In the genomic region with DNA sequence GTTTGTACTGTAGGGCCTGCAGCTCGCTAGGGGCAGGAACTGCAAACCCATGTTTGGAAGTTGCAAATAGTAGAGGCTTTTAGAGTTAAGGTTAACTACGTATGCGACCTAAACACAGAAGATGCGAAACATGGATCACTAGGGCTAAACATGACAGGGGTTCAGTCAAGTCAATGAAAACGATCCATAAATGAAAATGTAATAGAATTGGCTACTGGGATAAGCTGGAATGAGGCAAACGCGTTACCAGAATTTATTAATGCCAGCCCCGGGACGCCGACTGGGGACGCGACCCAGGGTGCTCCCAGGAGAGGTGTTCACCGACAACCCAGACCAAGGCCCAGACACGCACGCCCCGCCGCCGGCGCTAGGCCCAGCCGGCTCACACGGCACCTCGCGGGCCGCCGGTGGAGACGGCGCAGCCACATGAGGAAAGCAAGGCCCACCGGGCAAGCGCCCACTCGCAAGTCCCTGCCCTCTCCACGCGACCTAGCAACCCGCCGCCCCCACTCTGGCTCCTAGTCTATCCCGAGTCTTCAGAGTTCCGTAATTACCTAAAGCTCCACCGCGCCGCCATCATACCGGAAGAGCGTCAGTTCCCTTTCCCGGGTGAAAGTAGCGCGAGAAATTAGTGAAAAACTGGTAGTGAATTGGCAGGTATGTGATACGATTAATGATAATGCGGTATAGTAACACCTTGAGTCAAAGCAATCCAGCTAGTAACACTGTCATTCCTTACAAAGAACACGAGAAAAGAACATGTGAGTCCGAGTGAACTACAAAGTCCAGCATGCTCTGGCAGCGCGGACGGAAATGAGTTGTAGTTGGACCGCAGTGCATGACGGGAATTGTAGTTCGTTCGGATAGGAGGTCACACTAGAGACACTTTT, we compare ENCODE assay signal across 8 mouse cellular contexts. TPM values are rescaled to one million over a fixed set of nuclear protein-coding genes. Genes with fewer than 3 reads are reported as not detected.
DNase-seq lines count a peak whose midpoint lies in the region; ATAC-seq lines count a peak whose summit lies in the region.

A gene (minus strand): TSS at position 780 of the 890 bp plus-strand sequence.

- under 1% methylated on average over 54 of the region's 55 CpGs for WGBS in heart, embryonic 14.5 days
- WGBS in liver, embryonic 13.5 days (ENCODE audit: insufficient replicate concordance) = under 1% methylated on average over 55 of the region's 55 CpGs
- under 1% methylated on average over 55 of the region's 55 CpGs for WGBS in stomach, embryonic 16.5 days

- H3K4me1 ChIP-seq in heart, embryonic 14.5 days (ENCODE audit: control insufficient read depth in 2 of 2, insufficient read depth in 2 of 2, low read length in 2 of 2) = peaks cover 0 to 7% of the 10 kb centered on the region in 2 experiments; a peak in 2 of 4 replicates
- peaks cover 17% of the 10 kb centered on the region for H3K4me1 ChIP-seq in liver, embryonic 13.5 days (replicated peaks)
- peaks cover 4% of the 10 kb centered on the region; the same call in 1 of the 2 replicates for H3K4me1 ChIP-seq in stomach, embryonic 16.5 days (ENCODE audit: control insufficient read depth, insufficient read depth, low read length)

- peak within 1 kb of the TSS; percentile 68 to 75 for H3K27ac ChIP-seq in heart, embryonic 14.5 days (replicated peaks in 1 of 2; ENCODE audit: control insufficient read depth in 1 of 2, insufficient read depth in 1 of 2, low read depth in 2 of 2, low read length in 2 of 2)
- peak within 1 kb of the TSS; percentile 47; the same call in 1 of the 2 replicates for H3K27ac ChIP-seq in liver, embryonic 13.5 days
- peak within 1 kb of the TSS; percentile 60; the same call in 1 of the 2 replicates for H3K27ac ChIP-seq in stomach, embryonic 16.5 days (ENCODE audit: low read length)

- H3K9me3 ChIP-seq in heart, embryonic 14.5 days (ENCODE audit: control insufficient read depth, low read length) = no peaks in the 10 kb centered on the region
- no peaks in the 10 kb centered on the region for H3K9me3 ChIP-seq in liver, embryonic 13.5 days (replicated peaks)
- H3K9me3 ChIP-seq in stomach, embryonic 16.5 days (replicated peaks; ENCODE audit: control insufficient read depth, low read length) = no peaks in the 10 kb centered on the region

- DNase-seq in c-Kit-negative CD71-positive TER-119-positive erythroid progenitor cells, embryonic 14.5 days (ENCODE audit: low read depth, low spot score) = peak; percentile 100
- peak; percentile 86 for DNase-seq in fibroblast of lung, adult 2 months (ENCODE audit: low read depth)
- DNase-seq in kidney, postnatal 14 days = peak; percentile 93
- DNase-seq in liver, embryonic 13.5 days = peak; percentile 78
- DNase-seq in neural tube, embryonic 10.5 days (ENCODE audit: extremely low spot score, low spot score) = peak; percentile 86

- H3K36me3 ChIP-seq in heart, embryonic 14.5 days (ENCODE audit: control insufficient read depth, insufficient read depth, low read length) = 0 out of 2 replicates have a peak, but pooled peaks cover 2% of the 10 kb centered on the region
- no peaks in the 10 kb centered on the region for H3K36me3 ChIP-seq in liver, embryonic 13.5 days
- H3K36me3 ChIP-seq in stomach, embryonic 16.5 days (ENCODE audit: control insufficient read depth, insufficient read depth, low read length) = no peaks in the 10 kb centered on the region

- peak within 1 kb of the TSS; percentile 69 to 87 for H3K4me3 ChIP-seq in heart, embryonic 14.5 days (ENCODE audit: control insufficient read depth in 1 of 2, insufficient read depth in 1 of 2, low read depth in 1 of 2, low read length in 2 of 2)
- peak within 1 kb of the TSS; percentile 84 for H3K4me3 ChIP-seq in liver, embryonic 13.5 days (replicated peaks)
- H3K4me3 ChIP-seq in stomach, embryonic 16.5 days (replicated peaks; ENCODE audit: low read length) = peak within 1 kb of the TSS; percentile 73

- H3K27me3 ChIP-seq in heart, embryonic 14.5 days (ENCODE audit: control insufficient read depth, insufficient read depth, low read length) = no peaks in the 10 kb centered on the region
- no peaks in the 10 kb centered on the region for H3K27me3 ChIP-seq in liver, embryonic 13.5 days
- H3K27me3 ChIP-seq in stomach, embryonic 16.5 days (ENCODE audit: control insufficient read depth, insufficient read depth, low read length) = no peaks in the 10 kb centered on the region

- peak; percentile 99 for ATAC-seq in CD4-positive, CD25-positive, alpha-beta regulatory T cell, adult 4 months
- ATAC-seq in heart, embryonic 14.5 days (ENCODE audit: insufficient number of reproducible peaks, insufficient read depth, low FRiP score, low read depth) = peak; percentile 74
- ATAC-seq in liver, embryonic 13.5 days (ENCODE audit: low read depth) = peak; percentile 88
- peak; percentile 92 for ATAC-seq in stomach, embryonic 16.5 days (ENCODE audit: insufficient read depth, low FRiP score)

- peak within 1 kb of the TSS; percentile 91 for H3K4me2 ChIP-seq in heart, embryonic 14.5 days (ENCODE audit: low read length)
- peak within 1 kb of the TSS; percentile 83 for H3K4me2 ChIP-seq in liver, embryonic 13.5 days
- peak within 1 kb of the TSS; percentile 73 for H3K4me2 ChIP-seq in stomach, embryonic 16.5 days (ENCODE audit: low read depth, low read length)

- H3K9ac ChIP-seq in heart, embryonic 14.5 days (ENCODE audit: low read length) = peak within 1 kb of the TSS; percentile 89
- peak within 1 kb of the TSS; percentile 88 for H3K9ac ChIP-seq in liver, embryonic 13.5 days
- peak within 1 kb of the TSS; percentile 87 for H3K9ac ChIP-seq in stomach, embryonic 16.5 days (ENCODE audit: low read length)

RNA-seq across cellular contexts. Expression of the gene that starts here (rescaled TPM):
- polyA plus RNA-seq in CD4-positive, CD25-positive, alpha-beta regulatory T cell, adult 4 months (2017; shearing (Covaris generic)) = 10 to 100 TPM; 53.1 to 53.6 TPM
- polyA plus RNA-seq in heart, embryonic 14.5 days (2014; fragmentation: Nextera tagmentation; extraction: Ambion mirVana) = 14.4 and 18.8 TPM in 2 replicates
- polyA plus RNA-seq in liver, embryonic 13.5 days (2015; fragmentation: Nextera tagmentation; extraction: Ambion mirVana) = 16.7 and 21.3 TPM in 2 replicates
- polyA plus RNA-seq in stomach, embryonic 16.5 days (2015; fragmentation: Nextera tagmentation; extraction: Ambion mirVana) = 27.4 and 32.3 TPM in 2 replicates

Comparison
In these comparisons a context has a peak if more than half of its experiments do, and no peak if none do; other contexts are left out.
1. Peak in every context shown above with its lines: DNase-seq, ATAC-seq, H3K4me3 ChIP-seq and H3K27ac ChIP-seq.